Mouse (Mus musculus): Measurements from ENCODE around the gene Smoc1.

Smoc1 gene

DNA sequence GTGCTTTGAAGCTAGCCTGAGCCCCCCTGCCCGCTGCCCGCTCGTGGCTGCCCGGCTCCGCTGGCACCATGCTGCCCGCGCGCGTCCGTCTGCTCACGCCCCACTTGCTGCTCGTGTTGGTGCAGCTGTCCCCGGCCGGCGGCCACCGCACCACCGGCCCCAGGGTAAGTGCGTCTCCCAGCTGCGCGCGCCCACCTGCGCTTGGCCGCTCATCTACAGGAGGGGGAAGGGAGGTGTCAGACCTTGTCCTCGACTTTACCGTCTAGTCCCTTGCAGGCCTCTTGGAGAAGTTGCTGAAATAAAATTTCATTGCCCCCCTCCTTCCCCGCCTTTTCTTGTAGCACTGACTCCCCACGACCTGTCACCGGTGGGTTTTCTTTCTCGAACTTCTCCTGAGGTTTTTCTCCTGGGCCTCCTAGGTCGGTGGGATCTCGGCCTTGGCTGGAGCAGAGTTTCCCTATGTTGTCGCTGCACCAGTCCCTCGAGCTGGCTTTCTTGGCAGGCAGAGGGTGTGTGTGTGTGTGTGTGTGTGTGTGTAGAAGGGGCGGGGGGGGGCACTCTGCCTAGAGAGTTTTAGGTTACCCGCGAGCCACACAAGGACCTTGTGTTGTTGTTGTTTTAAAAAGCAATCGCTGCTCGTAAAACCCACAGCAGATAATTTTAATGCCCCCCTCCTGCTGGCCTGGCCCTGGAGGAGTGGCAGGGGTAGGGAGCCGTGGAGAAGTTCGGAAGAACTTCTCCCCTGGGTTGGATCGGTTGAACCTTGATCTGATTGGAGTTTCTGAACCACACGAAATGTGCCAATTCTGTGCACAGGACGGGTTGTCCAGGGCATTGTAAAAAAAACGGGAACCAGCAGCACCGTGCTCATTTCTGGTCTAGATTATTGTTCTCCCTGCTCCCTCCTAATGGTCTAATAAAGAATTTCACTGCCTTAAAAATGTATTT, 661 bp downstream of the Smoc1 start:
- peak; percentile 58 for DNase-seq

DNA sequence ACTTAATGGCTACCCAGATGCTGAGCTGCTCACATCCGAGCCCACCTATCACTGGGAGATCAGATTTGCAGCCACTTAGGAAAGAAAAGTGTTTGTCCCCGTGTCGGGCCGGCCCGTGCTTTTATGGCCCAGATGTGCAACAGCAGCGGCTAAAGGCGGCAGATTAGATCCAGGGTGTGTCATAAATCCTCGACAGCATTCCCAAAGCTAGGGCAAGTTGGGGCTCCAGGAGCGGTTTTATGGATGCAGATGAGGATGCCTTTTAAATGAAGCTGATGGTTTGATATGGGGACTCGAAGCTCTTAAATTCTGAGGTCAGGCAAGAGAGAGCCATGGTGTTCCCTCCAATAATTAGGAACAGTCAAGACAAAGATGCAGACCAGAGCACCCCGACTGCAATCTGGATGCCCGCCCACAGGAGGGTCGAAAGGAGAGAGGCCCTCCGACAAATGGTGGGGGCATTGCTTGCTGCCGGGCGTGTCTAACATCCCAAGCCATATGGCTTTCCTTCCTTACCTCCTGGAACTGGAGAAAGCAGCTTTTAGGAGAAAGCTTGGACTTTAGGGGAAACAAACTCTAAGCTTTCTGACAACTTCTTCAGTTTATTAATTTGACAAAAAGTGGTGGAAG, 1.8 kb downstream of the Smoc1 start:
- no peak for DNase-seq

GRCm38 (mm10) chr12:81029731-81030130, 3.1 kb downstream of the Smoc1 start:
- DNase-seq: no peak

DNA sequence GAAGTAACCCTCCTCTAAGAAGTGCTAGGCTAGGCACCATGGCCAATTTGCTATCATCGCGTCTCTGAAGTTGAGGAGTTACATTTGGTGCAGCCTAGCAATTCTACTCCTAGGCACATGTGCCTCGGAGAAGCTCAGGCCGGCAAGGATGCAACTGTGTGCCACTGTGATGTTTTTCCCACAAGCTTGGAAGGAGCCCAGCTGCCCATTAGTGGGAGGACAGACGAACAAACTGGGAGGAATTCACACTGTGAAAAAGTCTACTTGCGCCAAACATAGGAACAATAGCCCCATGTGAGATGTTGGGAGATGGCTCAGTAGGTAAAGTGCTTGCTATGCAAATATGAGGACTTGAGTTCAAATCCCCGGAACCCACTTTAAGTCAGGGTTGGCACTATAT, 5.0 kb downstream of the Smoc1 start:
- no peak for DNase-seq

GRCm38 (mm10) chr12:81033389-81034041, 6.9 kb downstream of the Smoc1 start:
- no peak for DNase-seq

GRCm38 (mm10) chr12:81034042-81034417, 7.4 kb downstream of the Smoc1 start:
- DNase-seq: no peak

GRCm38 (mm10) chr12:81035850-81036249, 9.2 kb downstream of the Smoc1 start:
- DNase-seq: no peak

- DNase-seq: no peak
These were observed 17.0 kb downstream of the Smoc1 start for GRCm38 (mm10) chr12:81043616-81044015.

DNA sequence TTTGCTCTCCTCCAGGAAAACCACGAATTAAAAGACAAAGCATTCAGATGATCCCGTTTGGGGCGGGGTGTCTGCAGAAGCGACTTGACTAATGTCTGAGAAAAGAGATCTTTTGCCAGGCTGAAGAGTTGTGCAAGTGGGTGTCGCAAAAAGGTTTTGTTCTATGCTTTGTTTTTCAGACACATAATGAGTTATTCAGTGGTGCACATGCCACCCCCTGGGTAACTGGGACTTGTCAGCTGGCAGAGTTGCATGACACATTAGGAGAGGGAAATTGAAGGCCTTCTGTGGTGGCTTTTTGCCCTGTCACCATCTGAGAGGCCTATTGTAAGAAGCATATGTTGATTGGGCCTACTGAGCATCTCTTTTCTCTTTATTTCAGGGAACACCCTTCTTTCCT, 20.3 kb downstream of the Smoc1 start:
- no peak for DNase-seq

DNA sequence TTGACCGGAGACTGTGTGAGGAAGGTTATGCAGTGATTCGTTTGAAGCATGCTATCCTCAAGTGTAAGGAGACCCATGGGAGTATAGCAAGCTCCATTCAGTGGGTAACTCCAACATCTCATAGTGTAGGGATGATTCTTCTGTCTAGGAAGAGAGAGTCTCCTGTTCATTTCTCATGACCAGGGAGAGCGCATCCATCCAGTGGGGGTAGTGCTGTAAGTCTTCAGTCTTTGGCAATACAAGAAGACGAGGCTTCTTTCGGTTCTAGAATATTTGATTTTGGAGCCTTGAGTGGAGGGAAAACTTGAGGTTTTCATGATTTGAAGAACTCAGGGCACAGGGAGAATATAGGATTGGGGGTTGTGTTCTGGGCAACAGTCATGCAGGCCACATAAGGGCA, 23.1 kb downstream of the Smoc1 start:
- no peak for DNase-seq

- DNase-seq: no peak
These were observed 28.5 kb downstream of the Smoc1 start for GRCm38 (mm10) chr12:81055000-81055705.

DNA sequence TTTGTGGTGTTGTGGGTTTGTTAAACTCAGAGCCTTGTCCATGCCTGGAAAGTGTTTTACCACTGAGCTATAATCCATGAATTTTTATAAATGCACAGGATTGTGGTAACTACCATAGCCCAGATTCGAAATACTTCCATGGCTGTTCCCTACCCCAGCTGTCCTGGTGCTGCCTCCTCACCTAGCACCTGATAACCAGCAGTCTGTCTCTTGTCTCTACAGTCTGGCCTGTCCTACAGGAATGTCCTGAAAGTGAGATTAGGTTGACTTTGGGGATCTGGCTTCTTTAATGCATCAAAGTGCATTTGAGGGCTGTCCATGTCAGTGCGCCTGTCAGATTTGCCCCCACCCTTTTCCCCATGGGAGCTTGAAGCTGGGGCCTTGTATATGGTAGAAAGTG, 29.2 kb downstream of the Smoc1 start:
- DNase-seq: no peak

GRCm38 (mm10) chr12:81057619-81058018, 31.0 kb downstream of the Smoc1 start:
- DNase-seq: no peak

DNA sequence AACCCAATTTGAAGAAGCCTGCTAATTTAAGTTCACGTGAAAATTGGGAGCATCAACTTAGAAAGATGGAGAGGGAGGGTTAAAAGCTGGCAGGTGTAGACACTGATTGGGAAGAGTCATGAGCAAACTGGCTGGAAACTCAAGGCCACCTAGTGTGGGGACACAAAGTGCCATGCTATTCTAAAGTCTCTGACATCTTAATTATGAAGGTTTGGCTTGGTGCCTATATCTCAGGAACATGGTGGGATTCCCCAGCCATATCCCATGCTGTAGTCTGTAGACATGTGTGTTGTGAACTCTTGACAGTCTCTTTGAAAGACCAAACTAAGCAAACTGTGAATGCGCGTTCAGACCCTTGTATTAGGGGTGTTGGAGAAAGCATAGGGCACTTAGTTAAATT, 32.0 kb downstream of the Smoc1 start:
- DNase-seq: no peak

- DNase-seq: peak; percentile 42
These were observed 35.3 kb downstream of the Smoc1 start for GRCm38 (mm10) chr12:81061831-81062361.

DNA sequence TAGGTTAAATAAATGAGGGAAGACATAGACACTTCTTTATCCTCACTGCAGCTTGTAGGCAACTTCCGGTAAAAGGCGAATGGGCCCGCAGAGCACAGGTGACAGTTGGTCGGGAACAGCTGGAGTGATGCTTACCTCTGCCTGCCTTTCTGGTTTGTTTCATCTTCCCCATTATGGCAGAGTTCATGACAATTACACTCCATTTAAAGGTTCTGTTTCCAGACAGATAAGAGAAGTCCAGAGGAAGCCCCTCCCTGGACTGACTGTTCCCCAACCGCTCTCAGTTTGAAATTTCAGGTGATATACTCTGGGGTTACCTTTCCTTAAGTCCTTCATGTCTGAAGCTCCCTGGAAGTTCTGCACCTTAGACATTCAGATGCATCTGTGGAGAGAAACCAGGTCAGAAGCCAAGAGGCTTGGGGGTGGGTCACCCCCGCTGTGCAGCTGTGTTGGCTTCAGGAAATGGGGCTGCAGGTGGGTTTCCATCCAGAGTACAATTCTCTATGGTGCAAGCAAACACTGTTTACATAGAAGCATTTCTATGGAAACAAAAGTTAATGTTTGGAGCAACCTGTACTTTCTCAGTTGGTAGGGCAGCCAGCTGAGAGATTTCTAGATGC, 36.8 kb downstream of the Smoc1 start:
- peak; percentile 62 for DNase-seq

DNA sequence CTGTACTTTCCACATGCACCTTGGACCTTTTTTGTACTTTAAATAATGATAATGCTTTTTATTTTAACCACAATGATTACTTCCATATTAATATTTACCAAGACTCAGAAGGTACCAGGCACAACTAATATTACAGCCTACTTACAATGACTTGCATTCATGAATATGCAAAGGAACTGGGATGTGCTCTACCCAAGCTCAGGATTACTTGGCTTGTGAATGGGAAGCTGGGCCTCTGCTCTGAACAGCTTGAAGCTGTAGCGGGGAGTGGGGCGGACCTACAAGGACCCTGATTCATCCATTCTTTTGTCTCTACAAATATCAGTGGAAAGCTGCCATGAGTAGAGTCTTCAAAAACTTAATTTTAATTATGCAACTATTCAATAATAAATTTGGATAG, 47.5 kb downstream of the Smoc1 start:
- DNase-seq: no peak

GRCm38 (mm10) chr12:81074941-81075340, 48.3 kb downstream of the Smoc1 start:
- no peak for DNase-seq

- no peak for DNase-seq
These were observed 51.5 kb downstream of the Smoc1 start for GRCm38 (mm10) chr12:81077953-81078646.

- no peak for DNase-seq
These were observed 53.7 kb downstream of the Smoc1 start for GRCm38 (mm10) chr12:81080345-81080744.

DNA sequence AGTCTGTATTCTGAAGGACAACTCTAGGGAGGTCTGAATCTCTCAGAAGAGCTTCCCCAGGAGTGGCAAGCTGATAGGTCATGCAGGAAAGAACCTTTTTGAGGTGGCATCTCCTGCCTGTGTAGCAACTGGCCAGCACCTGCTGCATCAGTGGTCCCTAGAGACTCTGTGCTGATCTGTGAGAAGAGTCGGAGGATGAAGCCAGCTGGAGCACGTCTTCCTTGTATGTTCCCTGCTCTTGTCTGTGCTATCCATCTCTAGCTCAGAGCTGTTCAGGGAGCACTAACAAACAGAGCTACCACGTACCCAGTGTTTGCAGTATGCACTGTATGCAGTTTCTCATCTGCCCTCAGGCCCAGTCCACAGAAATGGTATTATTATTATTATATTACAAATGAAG, 54.4 kb downstream of the Smoc1 start:
- DNase-seq: no peak

- no peak for DNase-seq
These were observed 56.5 kb downstream of the Smoc1 start for GRCm38 (mm10) chr12:81083146-81083545.
